Mouse (Mus musculus): ENCODE measurements around the gene Ubxn11. TPM values are rescaled to one million over a fixed set of nuclear protein-coding genes. Genes with fewer than 3 reads are reported as not detected.

Ubxn11 gene
- polyA plus RNA-seq, 1 experiment from 2014 or later: 1.3 TPM

DNA sequence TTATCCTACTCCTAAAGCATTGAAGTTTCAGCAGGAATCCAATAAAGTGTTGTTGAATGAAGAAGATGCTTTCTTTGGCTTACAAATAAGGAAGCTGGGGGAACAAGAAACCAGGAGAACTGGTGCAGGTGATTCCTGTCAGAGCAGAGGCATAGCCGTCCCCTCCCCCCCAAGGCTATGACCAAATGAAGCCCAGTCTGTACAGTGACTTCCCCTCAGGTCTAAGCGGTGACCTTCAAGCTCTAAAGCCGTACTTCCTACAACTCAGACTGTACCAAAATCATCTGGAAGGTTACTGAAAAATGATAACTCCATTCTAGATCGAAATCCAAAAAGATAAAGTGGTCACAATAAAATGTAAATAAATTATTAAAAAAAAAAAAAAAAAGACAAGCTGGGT is 47.0 kb downstream of the Ubxn11 start:
- no peak overlapping the region for H3K4me2 ChIP-seq (replicated peaks; ENCODE audit: low read depth)
- no peak for DNase-seq (ENCODE audit: low spot score)
- H3K4me3 ChIP-seq (ENCODE audit: low read depth, low read length): no peak overlapping the region
- no peak overlapping the region for H3K27ac ChIP-seq (replicated peaks)
- H3K4me1 ChIP-seq (replicated peaks; ENCODE audit: control insufficient read depth, insufficient read depth): no peaks in the 10 kb centered on the region
- no peaks in the 10 kb centered on the region for H3K9me3 ChIP-seq (ENCODE audit: control insufficient read depth, low read length)
- TF ChIP-seq EP300 (optimal IDR thresholded peaks at IDR 0.05): no peak
- no peak for TF ChIP-seq CTCF (IDR thresholded peaks at IDR 0.05; ENCODE audit: low read depth)
- 89% methylated on average over 4 of the region's 4 CpGs for WGBS
- no peak overlapping the region for H3K9ac ChIP-seq (ENCODE audit: low read length)
- no peak for ATAC-seq (ENCODE audit: low FRiP score, low TSS enrichment)
- peaks cover 5% of the 10 kb centered on the region for H3K36me3 ChIP-seq (ENCODE audit: control insufficient read depth, insufficient read depth, low read length)
- H3K27me3 ChIP-seq (ENCODE audit: control insufficient read depth, insufficient read depth, low read length): no peaks in the 10 kb centered on the region

DNA sequence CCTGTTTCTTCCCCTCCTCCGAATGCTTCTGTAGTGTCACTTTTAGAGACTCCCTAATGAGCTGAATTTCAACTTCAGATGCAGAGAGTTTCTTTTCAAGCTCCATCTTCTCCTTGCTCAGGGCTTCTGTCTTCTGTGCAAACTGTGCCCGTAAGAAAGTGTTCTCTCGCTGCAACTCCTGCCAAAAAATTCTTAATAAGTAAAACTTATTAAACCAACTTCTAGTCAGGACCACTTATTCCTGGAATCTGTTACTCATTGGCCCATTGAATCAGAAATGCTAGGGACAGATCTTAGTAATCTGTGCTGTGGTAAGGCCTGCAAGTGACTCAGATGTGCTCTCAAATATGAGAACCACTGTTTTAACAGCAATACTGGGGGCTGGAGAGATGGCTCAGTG is 49.7 kb downstream of the Ubxn11 start:
- H3K9me3 ChIP-seq (ENCODE audit: control insufficient read depth, low read length): no peaks in the 10 kb centered on the region
- no peak overlapping the region for H3K4me2 ChIP-seq (replicated peaks; ENCODE audit: low read depth)
- H3K4me3 ChIP-seq (ENCODE audit: low read depth, low read length): no peak overlapping the region
- no peak overlapping the region for H3K9ac ChIP-seq (ENCODE audit: low read length)
- ATAC-seq (ENCODE audit: low FRiP score, low TSS enrichment) (no peak), DNase-seq (ENCODE audit: low spot score) (no peak)
- peaks cover 5% of the 10 kb centered on the region for H3K36me3 ChIP-seq (ENCODE audit: control insufficient read depth, insufficient read depth, low read length)
- H3K4me1 ChIP-seq (replicated peaks; ENCODE audit: control insufficient read depth, insufficient read depth): no peaks in the 10 kb centered on the region
- TF ChIP-seq EP300 (optimal IDR thresholded peaks at IDR 0.05) (no peak), CTCF (IDR thresholded peaks at IDR 0.05; ENCODE audit: low read depth) (no peak)
- 95% methylated on average over 3 of the region's 3 CpGs for WGBS
- H3K27ac ChIP-seq (replicated peaks): no peak overlapping the region
- H3K27me3 ChIP-seq (ENCODE audit: control insufficient read depth, insufficient read depth, low read length): no peaks in the 10 kb centered on the region

DNA sequence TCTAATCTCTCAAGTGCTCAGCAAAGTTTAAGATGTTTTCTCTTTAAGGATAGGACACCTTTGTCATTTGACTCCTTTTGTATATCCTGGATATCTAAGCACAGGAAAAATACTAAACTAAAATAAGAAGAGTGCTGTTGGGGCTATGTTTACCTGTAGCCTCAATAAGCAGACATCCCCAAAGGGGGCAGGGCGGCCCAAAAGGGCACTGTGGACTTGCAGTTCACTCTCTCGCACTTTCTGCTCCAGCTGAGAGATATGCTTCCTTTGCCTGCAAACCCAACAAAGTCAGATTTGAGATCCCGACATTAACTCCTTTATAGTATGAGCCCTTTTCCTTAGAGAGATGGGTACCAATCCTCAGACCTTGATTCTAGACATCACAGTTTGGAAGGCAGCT is 51.3 kb downstream of the Ubxn11 start:
- Histone ChIP-seq H3K4me3 (ENCODE audit: low read depth, low read length) (no peak overlapping the region), H3K4me2 (replicated peaks; ENCODE audit: low read depth) (no peak overlapping the region), H3K9me3 (ENCODE audit: control insufficient read depth, low read length) (no peaks in the 10 kb centered on the region), H3K4me1 (replicated peaks; ENCODE audit: control insufficient read depth, insufficient read depth) (no peaks in the 10 kb centered on the region), H3K36me3 (ENCODE audit: control insufficient read depth, insufficient read depth, low read length) (peaks cover 2% of the 10 kb centered on the region), H3K27ac (replicated peaks) (no peak overlapping the region), H3K9ac (ENCODE audit: low read length) (no peak overlapping the region), H3K27me3 (ENCODE audit: control insufficient read depth, insufficient read depth, low read length) (no peaks in the 10 kb centered on the region)
- no peak for DNase-seq (ENCODE audit: low spot score)
- TF ChIP-seq EP300 (optimal IDR thresholded peaks at IDR 0.05) (no peak), CTCF (IDR thresholded peaks at IDR 0.05; ENCODE audit: low read depth) (no peak)
- WGBS: 89% methylated on average over 3 of the region's 3 CpGs
- no peak for ATAC-seq (ENCODE audit: low FRiP score, low TSS enrichment)

DNA sequence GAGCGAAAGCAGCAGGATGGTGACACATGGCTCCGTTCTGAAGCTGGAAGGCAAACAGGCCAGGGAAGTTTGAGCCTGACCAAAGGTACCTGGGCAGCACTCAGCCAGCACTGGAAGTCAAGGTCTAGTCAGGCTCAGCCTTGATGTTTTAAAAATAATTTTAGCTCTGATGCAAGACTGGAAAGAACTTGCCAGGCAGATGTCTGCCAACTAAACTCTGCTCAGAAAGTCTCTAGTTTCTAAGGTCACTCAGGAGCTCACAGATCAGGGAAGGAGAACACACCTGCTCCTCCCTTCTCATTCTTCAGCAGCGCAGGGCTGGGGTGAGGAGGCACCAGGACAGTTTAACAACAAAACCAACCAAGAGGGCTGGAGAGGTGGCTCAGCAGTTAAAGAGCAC is 52.0 kb downstream of the Ubxn11 start:
- H3K9ac ChIP-seq (ENCODE audit: low read length): no peak overlapping the region
- TF ChIP-seq EP300 (optimal IDR thresholded peaks at IDR 0.05): no peak
- no peak for TF ChIP-seq CTCF (IDR thresholded peaks at IDR 0.05; ENCODE audit: low read depth)
- H3K4me1 ChIP-seq (replicated peaks; ENCODE audit: control insufficient read depth, insufficient read depth): no peaks in the 10 kb centered on the region
- H3K4me3 ChIP-seq (ENCODE audit: low read depth, low read length): no peak overlapping the region
- DNase-seq (ENCODE audit: low spot score) (peak; percentile 13), ATAC-seq (ENCODE audit: low FRiP score, low TSS enrichment) (no peak)
- H3K4me2 ChIP-seq (replicated peaks; ENCODE audit: low read depth): no peak overlapping the region
- no peaks in the 10 kb centered on the region for H3K9me3 ChIP-seq (ENCODE audit: control insufficient read depth, low read length)
- no peaks in the 10 kb centered on the region for H3K27me3 ChIP-seq (ENCODE audit: control insufficient read depth, insufficient read depth, low read length)
- H3K36me3 ChIP-seq (ENCODE audit: control insufficient read depth, insufficient read depth, low read length): peaks cover 2% of the 10 kb centered on the region
- 94% methylated on average over 3 of the region's 3 CpGs for WGBS
- no peak overlapping the region for H3K27ac ChIP-seq (replicated peaks)

DNA sequence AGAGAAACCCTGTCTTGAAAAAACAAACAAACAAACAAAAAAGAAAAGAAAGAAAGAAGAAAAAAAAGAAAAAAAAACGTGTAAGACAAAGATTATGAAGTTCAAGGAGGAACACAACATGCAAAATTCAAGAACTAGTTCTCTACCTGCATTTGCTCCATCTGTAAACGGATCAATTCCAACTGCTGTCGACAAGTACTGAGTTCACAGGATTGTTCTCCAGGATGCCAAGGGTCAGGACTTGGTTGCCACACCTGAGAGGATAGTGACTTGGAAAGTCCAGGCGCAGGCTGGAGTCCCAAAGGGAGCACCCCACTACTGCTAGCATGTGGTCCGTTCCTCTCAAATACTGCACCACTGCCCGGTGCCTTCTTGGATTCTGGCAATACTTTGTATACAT is 53.2 kb downstream of the Ubxn11 start:
- WGBS: 89% methylated on average over 6 of the region's 6 CpGs
- TF ChIP-seq EP300 (optimal IDR thresholded peaks at IDR 0.05): no peak
- TF ChIP-seq CTCF (IDR thresholded peaks at IDR 0.05; ENCODE audit: low read depth): no peak
- no peak for DNase-seq (ENCODE audit: low spot score)

DNA sequence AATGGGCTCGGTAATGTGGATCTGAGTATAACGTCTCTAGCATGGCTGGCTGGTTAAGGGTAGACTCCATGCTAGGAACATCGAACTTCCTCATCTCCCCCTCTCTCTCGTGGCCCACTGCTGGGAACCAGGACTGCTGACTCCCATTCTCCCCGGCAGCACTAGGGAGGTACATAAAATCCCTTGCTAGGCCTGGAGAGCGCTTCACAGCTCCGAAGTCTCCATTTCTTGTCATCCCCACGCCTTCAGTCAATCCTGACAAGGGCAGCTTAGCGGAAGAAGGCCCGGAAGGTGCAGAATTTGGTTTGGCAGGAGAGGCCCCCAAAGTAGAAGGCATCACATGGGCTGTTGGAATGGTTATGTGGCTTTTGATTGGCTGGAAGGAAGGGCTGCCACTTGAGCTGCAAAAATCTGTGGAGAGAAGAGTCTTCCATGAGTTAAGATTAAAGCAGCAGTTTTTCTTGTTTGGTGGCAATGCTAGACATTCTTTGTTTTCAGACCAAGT is 53.6 kb downstream of the Ubxn11 start:
- no peaks in the 10 kb centered on the region; the same call in 1 of the 2 replicates for H3K36me3 ChIP-seq (ENCODE audit: control insufficient read depth, insufficient read depth, low read length)
- DNase-seq (ENCODE audit: low spot score) (no peak), ATAC-seq (ENCODE audit: low FRiP score, low TSS enrichment) (no peak)
- no peak overlapping the region for H3K4me2 ChIP-seq (replicated peaks; ENCODE audit: low read depth)
- H3K27ac ChIP-seq (replicated peaks): no peak overlapping the region
- H3K27me3 ChIP-seq (ENCODE audit: control insufficient read depth, insufficient read depth, low read length): no peaks in the 10 kb centered on the region
- TF ChIP-seq EP300 (optimal IDR thresholded peaks at IDR 0.05): no peak
- TF ChIP-seq CTCF (IDR thresholded peaks at IDR 0.05; ENCODE audit: low read depth): no peak
- 87% methylated on average over 10 of the region's 10 CpGs for WGBS
- no peaks in the 10 kb centered on the region for H3K4me1 ChIP-seq (replicated peaks; ENCODE audit: control insufficient read depth, insufficient read depth)
- H3K9me3 ChIP-seq (ENCODE audit: control insufficient read depth, low read length): no peaks in the 10 kb centered on the region
- no peak overlapping the region for H3K9ac ChIP-seq (ENCODE audit: low read length)
- H3K4me3 ChIP-seq (ENCODE audit: low read depth, low read length): no peak overlapping the region

More for the DNA sequence above, 53.2 kb downstream of the Ubxn11 start:
- ATAC-seq (ENCODE audit: low FRiP score, low TSS enrichment): no peak
- no peak overlapping the region for H3K4me2 ChIP-seq (replicated peaks; ENCODE audit: low read depth)
- H3K27ac ChIP-seq (replicated peaks): no peak overlapping the region
- H3K4me1 ChIP-seq (replicated peaks; ENCODE audit: control insufficient read depth, insufficient read depth): no peaks in the 10 kb centered on the region
- H3K4me3 ChIP-seq (ENCODE audit: low read depth, low read length): no peak overlapping the region
- no peaks in the 10 kb centered on the region for H3K9me3 ChIP-seq (ENCODE audit: control insufficient read depth, low read length)
- H3K27me3 ChIP-seq (ENCODE audit: control insufficient read depth, insufficient read depth, low read length): no peaks in the 10 kb centered on the region
- H3K9ac ChIP-seq (ENCODE audit: low read length): no peak overlapping the region
- no peaks in the 10 kb centered on the region; the same call in 1 of the 2 replicates for H3K36me3 ChIP-seq (ENCODE audit: control insufficient read depth, insufficient read depth, low read length)
